Mouse (Mus musculus) brain, embryonic 14.5 days (tissue): ENCODE measurements around the gene Zfp788. TPM values are rescaled to one million over a fixed set of nuclear protein-coding genes. Genes with fewer than 3 reads are reported as not detected.
A peak's percentile ranks its signal among the peaks of the same experiment; 100 is the strongest.
"Not testable (repeated sequence)": the region's sequence is repeated elsewhere in the genome, so short reads cannot be mapped to it uniquely, and the experiment has no call there.

Experiments
- DNase-seq: peaks from one replicate; pipeline ENCODE4 v3.0.0-alpha.2; 2011; ENCODE audit warnings: low read depth
- CTCF ChIP-seq: fragments of 200-500 bp; IDR thresholded peaks from 2 replicates; pipeline ENCODE4 v1.5.1; 2012; ENCODE audit warnings: inconsistent platforms, mild to moderate bottlenecking, moderate library complexity, borderline replicate concordance; ENCODE audit not compliant: insufficient read depth, insufficient read length; ENCODE audit errors: extremely low read depth
- POLR2A ChIP-seq: fragments of 200-500 bp; IDR thresholded peaks from 2 replicates; pipeline ENCODE4 v1.6.1; 2012; ENCODE audit warnings: mild to moderate bottlenecking, inconsistent platforms, borderline replicate concordance; ENCODE audit not compliant: poor library complexity, insufficient read depth, insufficient read length, severe bottlenecking; ENCODE audit errors: extremely low read depth
- polyA plus RNA-seq: library from polyadenylated mRNA; depleted of rRNA; stranded (reverse); fragments of >200 nt; gene quantifications from 2 replicates; pipeline ENCODE4 v1.2.3, GENCODE M21; 2012; rRNA removed

Zfp788 gene
- polyA plus RNA-seq = 16.1 and 18.5 TPM in 2 replicates

- TF ChIP-seq POLR2A (no peak; the same call in 1 of the 2 replicates), CTCF (peak; percentile 59)
- peak; percentile 98 for DNase-seq
Observed at GRCm38 (mm10) chr7:41632409-41633220, at the start of gene Zfp788. TSS of gene Zfp788 (plus strand) at chr7:41633203.

- DNase-seq = not testable (repeated sequence)
Observed at GRCm38 (mm10) chr7:41587831-41588230, 45.2 kb upstream of the Zfp788 start.

- no peak for TF ChIP-seq POLR2A
- TF ChIP-seq CTCF = no peak
- no peak for DNase-seq
Observed at GRCm38 (mm10) chr7:41598615-41599014, 34.4 kb upstream of the Zfp788 start.

DNA sequence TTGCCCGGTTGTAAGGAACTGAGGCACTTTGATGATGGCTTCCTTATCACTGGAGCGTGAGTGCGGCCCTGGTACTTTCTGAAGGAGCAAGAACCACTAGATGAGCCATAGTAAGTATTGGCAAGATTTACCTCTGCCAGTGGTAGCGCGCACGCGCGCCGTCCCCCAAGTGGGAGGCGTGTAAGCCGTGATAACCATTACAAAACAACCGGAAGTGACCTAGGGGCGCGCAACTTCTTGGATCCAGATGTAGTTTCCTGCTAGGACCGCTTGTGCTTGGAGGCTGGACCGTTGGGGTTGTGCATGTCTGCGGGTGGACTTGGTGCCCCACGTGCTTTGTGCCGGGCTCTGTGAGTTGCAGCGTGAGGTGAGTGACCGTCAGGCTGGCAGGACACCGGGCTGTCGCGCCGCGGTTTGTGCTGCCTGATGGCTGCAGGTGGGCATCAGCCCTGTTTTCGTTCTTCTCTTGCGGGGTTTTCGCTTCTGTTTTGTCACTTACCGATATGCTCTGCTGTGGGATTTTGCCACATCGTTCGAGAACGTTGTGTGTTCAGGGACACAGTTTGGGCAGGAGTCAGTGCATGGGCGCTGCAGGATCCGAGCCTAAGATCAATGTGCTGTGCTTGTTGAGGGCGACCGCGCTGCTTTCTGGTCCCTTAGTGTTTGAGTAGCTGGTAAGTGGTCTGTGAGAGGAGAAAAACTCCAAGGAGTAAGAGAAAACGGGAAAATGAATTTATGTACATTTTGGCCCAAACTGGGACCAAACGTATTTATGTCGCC lies 33.8 kb upstream of the Zfp788 start, which contains the start of gene 2610021A01Rik:
Gene 2610021A01Rik, plus strand, starts transcription at position 197 of the 780 bp plus-strand sequence.
- DNase-seq = peak; percentile 98
- TF ChIP-seq CTCF = no peak
- TF ChIP-seq POLR2A = no peak

GRCm38 (mm10) chr7:41599932-41600548 lies 33.0 kb upstream of the Zfp788 start:
- peak; percentile 17 for DNase-seq
- TF ChIP-seq CTCF (peak; percentile 10; the same call in 1 of the 2 replicates), POLR2A (no peak)

DNA sequence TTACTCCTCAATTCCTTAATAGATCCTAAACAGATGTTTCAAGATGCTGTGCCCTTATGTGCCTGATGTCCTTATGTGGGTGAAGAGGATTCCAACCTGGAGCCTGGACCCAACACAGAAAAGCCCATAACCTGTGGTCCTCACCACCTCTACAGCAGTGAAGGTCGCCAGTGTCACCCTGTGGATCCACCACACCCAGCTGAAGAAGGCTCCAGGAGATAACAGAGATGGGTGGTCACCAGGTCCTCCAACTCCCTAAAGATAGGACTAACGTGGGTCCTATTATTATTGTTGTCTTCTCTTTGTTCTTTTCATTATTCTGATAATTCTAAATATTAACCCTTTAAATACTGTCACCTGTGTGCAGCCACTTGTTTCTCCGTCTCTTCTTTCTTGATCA lies 21.3 kb upstream of the Zfp788 start:
- TF ChIP-seq CTCF (no peak), POLR2A (no peak)
- DNase-seq = no peak

DNA sequence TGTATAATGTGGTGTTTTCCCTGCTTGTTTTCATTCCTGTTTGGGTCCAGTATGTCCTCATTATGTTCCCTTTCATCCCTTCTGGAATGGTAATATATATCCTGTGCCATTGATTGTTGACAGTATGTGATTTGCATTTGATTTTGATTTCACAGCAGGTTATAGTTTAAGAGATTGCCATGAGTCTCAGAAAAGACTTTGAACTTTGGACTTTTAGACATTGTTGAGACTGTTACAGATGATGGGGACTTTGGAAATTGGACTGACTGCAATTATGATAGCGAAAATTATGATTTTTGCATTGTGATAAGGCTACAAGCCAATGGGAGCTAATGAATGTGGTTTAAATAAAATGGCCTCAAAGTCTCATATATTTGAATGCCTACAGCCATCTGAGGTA lies 16.8 kb upstream of the Zfp788 start:
- not testable (repeated sequence) for DNase-seq

- peak; percentile 16; the same call in 1 of the 2 replicates for TF ChIP-seq CTCF
- no peak; the same call in 1 of the 2 replicates for TF ChIP-seq POLR2A
- DNase-seq = peak; percentile 99
Observed at GRCm38 (mm10) chr7:41633221-41633984, 400 bp downstream of the Zfp788 start.

GRCm38 (mm10) chr7:41674326-41674725 lies 41.3 kb downstream of the Zfp788 start:
- DNase-seq = not testable (repeated sequence)

Other genes starting within 250 kb of the Zfp788 start
- 3.9 and 4.0 TPM in 2 replicates for gene AI987944, start 239.8 kb upstream of the Zfp788 start, polyA plus RNA-seq
- 0.15 and 0.23 TPM in 2 replicates for gene Vmn2r57, start 184.5 kb upstream of the Zfp788 start, polyA plus RNA-seq
- 0.07 and 0.11 TPM in 2 replicates for gene Gm20449, start 133.8 kb upstream of the Zfp788 start, polyA plus RNA-seq
- gene AW146154, start 133.3 kb upstream of the Zfp788 start, polyA plus RNA-seq = 5.5 and 5.9 TPM in 2 replicates
- gene Gm6871, start 59.5 kb upstream of the Zfp788 start, polyA plus RNA-seq = not detected in 2 replicates
- gene 2610021A01Rik, start 34.0 kb upstream of the Zfp788 start, polyA plus RNA-seq = 15.2 and 16.1 TPM in 2 replicates
- not detected in 2 replicates for gene Vmn2r58, start 239.5 kb downstream of the Zfp788 start, polyA plus RNA-seq